In the genomic region with DNA sequence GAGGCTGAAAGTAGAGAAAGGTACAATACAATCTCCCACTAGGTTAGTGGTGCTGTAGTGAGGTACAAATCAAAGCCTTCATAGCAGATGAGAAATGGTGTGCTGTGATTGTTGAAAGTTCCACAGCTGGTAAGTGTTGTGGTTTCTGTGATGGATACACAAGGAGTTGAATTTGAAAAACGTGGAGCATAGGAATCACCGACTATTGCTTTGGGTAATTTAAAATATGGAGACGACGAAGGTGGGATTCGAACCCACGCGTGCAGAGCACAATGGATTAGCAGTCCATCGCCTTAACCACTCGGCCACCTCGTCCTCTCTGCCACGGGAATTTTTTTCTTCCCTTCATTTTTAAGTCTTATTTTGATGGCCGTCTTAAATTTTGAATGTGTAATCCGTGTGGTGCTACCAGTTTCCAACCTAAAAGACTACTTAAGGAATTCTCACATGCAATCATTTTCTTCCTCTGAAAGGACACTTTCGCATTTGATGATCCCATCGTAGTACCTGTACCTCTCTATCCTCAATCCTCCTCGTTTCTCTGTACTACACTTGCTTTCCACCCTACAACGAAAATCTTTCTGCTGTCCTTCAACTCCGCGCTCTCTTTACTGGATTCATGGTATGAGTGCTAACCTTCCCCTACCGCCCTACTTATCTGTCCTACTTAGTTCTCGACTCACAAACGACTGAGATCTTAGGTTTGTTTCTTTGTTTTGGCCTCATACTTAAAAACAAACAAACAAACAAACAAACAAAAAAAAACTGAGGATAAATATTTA, we compare ENCODE assay signal across 8 mouse cellular contexts. TPM values are rescaled to one million over a fixed set of nuclear protein-coding genes. Genes with fewer than 3 reads are reported as not detected.
A peak's percentile ranks its signal among the peaks of the same experiment; 100 is the strongest.
DNase-seq lines count a peak whose midpoint lies in the region; ATAC-seq and TF ChIP-seq lines count a peak whose summit lies in the region.
"Had no signal": no experiment of that assay in that cellular context is flagged by ENCODE, and none has a peak within 500 bp of the region (broad histone marks: within the 10 kb centered on the region; RNA-seq: fewer than 3 reads in every experiment).

No protein-coding gene starts in this region.

- H3K9ac ChIP-seq in lung, embryonic 15.5 days, result no peak overlapping the region
- no peak overlapping the region for H3K9ac ChIP-seq in embryonic facial prominence, embryonic 14.5 days (ENCODE audit: low read depth, low read length)
- no peak overlapping the region for H3K9ac ChIP-seq in limb, embryonic 14.5 days (ENCODE audit: low read depth, low read length, severe bottlenecking)
- H3K9ac ChIP-seq: embryonic facial prominence, embryonic 15.5 days had no signal

- no peaks in the 10 kb centered on the region for H3K36me3 ChIP-seq in lung, embryonic 15.5 days
- no peaks in the 10 kb centered on the region for H3K36me3 ChIP-seq in embryonic facial prominence, embryonic 14.5 days (ENCODE audit: control insufficient read depth, insufficient read depth, low read length)
- no peaks in the 10 kb centered on the region for H3K36me3 ChIP-seq in limb, embryonic 14.5 days (ENCODE audit: control insufficient read depth, insufficient read depth, low read length)
- H3K36me3 ChIP-seq: embryonic facial prominence, embryonic 15.5 days had no signal

- peak overlapping the region; percentile 40 for H3K4me2 ChIP-seq in lung, embryonic 15.5 days
- H3K4me2 ChIP-seq in embryonic facial prominence, embryonic 14.5 days (ENCODE audit: low read depth, low read length), result peak overlapping the region; percentile 23; the same call in 1 of the 2 replicates
- no peak overlapping the region for H3K4me2 ChIP-seq in limb, embryonic 14.5 days (replicated peaks; ENCODE audit: low read depth, low read length, severe bottlenecking)

- H3K27ac ChIP-seq in lung, embryonic 15.5 days, result no peak overlapping the region
- H3K27ac ChIP-seq in embryonic facial prominence, embryonic 14.5 days (replicated peaks; ENCODE audit: low read depth, low read length), result no peak overlapping the region
- H3K27ac ChIP-seq in limb, embryonic 14.5 days (replicated peaks; ENCODE audit: low read depth, low read length), result no peak overlapping the region
- H3K27ac ChIP-seq: embryonic facial prominence, embryonic 15.5 days had no signal

- H3K27me3 ChIP-seq in lung, embryonic 15.5 days, result peaks cover 41% of the 10 kb centered on the region
- H3K27me3 ChIP-seq in embryonic facial prominence, embryonic 14.5 days (replicated peaks; ENCODE audit: control insufficient read depth, insufficient read depth, low read length), result peaks cover 63% of the 10 kb centered on the region
- peaks cover 51% of the 10 kb centered on the region for H3K27me3 ChIP-seq in limb, embryonic 14.5 days (ENCODE audit: control insufficient read depth, insufficient read depth, low read length)

- 3% methylated on average over 22 of the region's 22 CpGs for WGBS in lung, embryonic 15.5 days
- 2% methylated on average over 22 of the region's 22 CpGs for WGBS in embryonic facial prominence, embryonic 14.5 days
- WGBS in limb, embryonic 14.5 days, result 1% methylated on average over 22 of the region's 22 CpGs

- no peak for DNase-seq in lung, adult 18-20 months
- peak; percentile 54 for DNase-seq in Muller cell, postnatal 12 days (ENCODE audit: inconsistent ontology term)
- DNase-seq in embryonic facial prominence, embryonic 14.5 days (ENCODE audit: low spot score), result peak; percentile 27
- DNase-seq in limb, embryonic 14.5 days (ENCODE audit: low spot score), result peak; percentile 45
- peak; percentile 72 for DNase-seq in thymus, postnatal 4 days
- DNase-seq in gastrocnemius, postnatal 25 days, result no peak

- ATAC-seq in lung, embryonic 15.5 days (ENCODE audit: borderline replicate concordance, extremely low read depth, low FRiP score, low TSS enrichment), result no peak
- no peak for ATAC-seq in embryonic facial prominence, embryonic 14.5 days (ENCODE audit: low read depth)
- no peak for ATAC-seq in limb, embryonic 14.5 days (ENCODE audit: low FRiP score, low read depth)

- peaks cover 14% of the 10 kb centered on the region for H3K4me1 ChIP-seq in lung, embryonic 15.5 days
- 0 out of 2 replicates have a peak, but pooled peaks cover 12% of the 10 kb centered on the region for H3K4me1 ChIP-seq in embryonic facial prominence, embryonic 14.5 days (ENCODE audit: control insufficient read depth, insufficient read depth, low read length)
- H3K4me1 ChIP-seq in limb, embryonic 14.5 days (ENCODE audit: control insufficient read depth, insufficient read depth, low read length), result peaks cover 4% of the 10 kb centered on the region; the same call in 1 of the 2 replicates

- no peak overlapping the region for H3K4me3 ChIP-seq in lung, embryonic 15.5 days
- 0 out of 2 replicates have a peak overlapping the region, but pooled peaks have one; percentile 10 for H3K4me3 ChIP-seq in embryonic facial prominence, embryonic 14.5 days (ENCODE audit: low read depth, low read length)
- H3K4me3 ChIP-seq in limb, embryonic 14.5 days (replicated peaks; ENCODE audit: low read length), result no peak overlapping the region

- H3K9me3 ChIP-seq in lung, embryonic 15.5 days, result no peaks in the 10 kb centered on the region
- H3K9me3 ChIP-seq in embryonic facial prominence, embryonic 14.5 days (ENCODE audit: control insufficient read depth, low read length), result peaks cover 7% of the 10 kb centered on the region; the same call in 1 of the 2 replicates
- H3K9me3 ChIP-seq in limb, embryonic 14.5 days (ENCODE audit: control insufficient read depth, low read length), result no peaks in the 10 kb centered on the region
- H3K9me3 ChIP-seq: embryonic facial prominence, embryonic 15.5 days had no signal

- no peak for TF ChIP-seq POLR2A in limb, embryonic 14.5 days (IDR thresholded peaks at IDR 0.05; ENCODE audit: borderline replicate concordance, extremely low read depth, insufficient read depth, insufficient read length)

RNA-seq across cellular contexts. Expression of gene Pom121l2, which starts 13.2 kb away (rescaled TPM):
- 0.09 and 0.32 TPM in 2 replicates for polyA plus RNA-seq in lung, embryonic 15.5 days (2015; fragmentation: Nextera tagmentation; extraction: Ambion mirVana)
- 0.11 and 0.13 TPM in 2 replicates for polyA plus RNA-seq in embryonic facial prominence, embryonic 14.5 days (2014; fragmentation: Nextera tagmentation; extraction: Ambion mirVana)
- 0.09 and 0.17 TPM in 2 replicates for polyA plus RNA-seq in limb, embryonic 14.5 days (2012; rRNA removed)
- 0.11 and 0.18 TPM in 2 replicates for polyA plus RNA-seq in limb, embryonic 14.5 days (2014; fragmentation: Nextera tagmentation; extraction: Ambion mirVana)
- total RNA-seq in gastrocnemius, postnatal 25 days (2021), result not detected

RNA-seq across cellular contexts. Expression of gene Prss16, which starts 15.4 kb away (rescaled TPM):
- polyA plus RNA-seq in lung, embryonic 15.5 days (2015; fragmentation: Nextera tagmentation; extraction: Ambion mirVana), result 11.2 and 36.4 TPM in 2 replicates
- 0.70 and 0.83 TPM in 2 replicates for polyA plus RNA-seq in embryonic facial prominence, embryonic 14.5 days (2014; fragmentation: Nextera tagmentation; extraction: Ambion mirVana)
- polyA plus RNA-seq in limb, embryonic 14.5 days (2012; rRNA removed), result 1.1 and 1.6 TPM in 2 replicates
- 0.51 and 0.57 TPM in 2 replicates for polyA plus RNA-seq in limb, embryonic 14.5 days (2014; fragmentation: Nextera tagmentation; extraction: Ambion mirVana)
- total RNA-seq in gastrocnemius, postnatal 25 days (2021), result not detected

RNA-seq across cellular contexts. Expression of gene Hist1h2ah, which starts 41.2 kb away (rescaled TPM):
- 8.1 and 8.2 TPM in 2 replicates for polyA plus RNA-seq in lung, embryonic 15.5 days (2015; fragmentation: Nextera tagmentation; extraction: Ambion mirVana)
- 13.1 TPM in 1 of 2 replicates, not detected in the other for polyA plus RNA-seq in embryonic facial prominence, embryonic 14.5 days (2014; fragmentation: Nextera tagmentation; extraction: Ambion mirVana)
- 5.5 and 14.9 TPM in 2 replicates for polyA plus RNA-seq in limb, embryonic 14.5 days (2012; rRNA removed)
- 6.5 and 22.1 TPM in 2 replicates for polyA plus RNA-seq in limb, embryonic 14.5 days (2014; fragmentation: Nextera tagmentation; extraction: Ambion mirVana)
- 1 to 10 TPM; 2.9 to 7.7 TPM for total RNA-seq in gastrocnemius, postnatal 25 days (2021)

RNA-seq across cellular contexts. Expression of gene Hist1h2bk, which starts 41.5 kb away (rescaled TPM):
- 7.0 and 7.4 TPM in 2 replicates for polyA plus RNA-seq in lung, embryonic 15.5 days (2015; fragmentation: Nextera tagmentation; extraction: Ambion mirVana)
- polyA plus RNA-seq in embryonic facial prominence, embryonic 14.5 days (2014; fragmentation: Nextera tagmentation; extraction: Ambion mirVana), result 3.9 and 6.6 TPM in 2 replicates
- polyA plus RNA-seq in limb, embryonic 14.5 days (2012; rRNA removed), result 24.6 and 30.5 TPM in 2 replicates
- polyA plus RNA-seq in limb, embryonic 14.5 days (2014; fragmentation: Nextera tagmentation; extraction: Ambion mirVana), result 6.9 and 7.1 TPM in 2 replicates
- 10 to 100 TPM; 13.9 to 29.0 TPM for total RNA-seq in gastrocnemius, postnatal 25 days (2021)

RNA-seq across cellular contexts. Expression of gene Hist1h4i, which starts 47.0 kb away (rescaled TPM):
- polyA plus RNA-seq in lung, embryonic 15.5 days (2015; fragmentation: Nextera tagmentation; extraction: Ambion mirVana), result 27.2 and 29.1 TPM in 2 replicates
- polyA plus RNA-seq in embryonic facial prominence, embryonic 14.5 days (2014; fragmentation: Nextera tagmentation; extraction: Ambion mirVana), result 11.8 and 13.3 TPM in 2 replicates
- polyA plus RNA-seq in limb, embryonic 14.5 days (2012; rRNA removed), result 31.0 and 39.5 TPM in 2 replicates
- polyA plus RNA-seq in limb, embryonic 14.5 days (2014; fragmentation: Nextera tagmentation; extraction: Ambion mirVana), result 14.0 and 14.7 TPM in 2 replicates
- total RNA-seq in gastrocnemius, postnatal 25 days (2021), result 10 to 100 TPM; 30.9 to 31.7 TPM

Comparison
In these comparisons a context has a peak if more than half of its experiments do, and no peak if none do; other contexts are left out.
1. DNase-seq: peak in Muller cell, postnatal 12 days (single experiment), embryonic facial prominence, embryonic 14.5 days (single experiment), limb, embryonic 14.5 days (single experiment) and thymus, postnatal 4 days (single experiment); none in lung, adult 18-20 months (0 of 2) and gastrocnemius, postnatal 25 days (single experiment).